Mouse (Mus musculus) cortical plate, adult 2 months (tissue): Measurements from ENCODE around the gene Cpne1. TPM values are rescaled to one million over a fixed set of nuclear protein-coding genes. Genes with fewer than 3 reads are reported as not detected.

Source experiments
- H3K27ac ChIP-seq: fragments of 200-500 bp; 2 replicates; pipeline ENCODE4 v1.5.1; 2012; ENCODE audit warnings: low read length, control low read depth, inconsistent platforms; ENCODE audit not compliant: insufficient read depth
- H3K4me1 ChIP-seq: fragments of 200-500 bp; 2 replicates; pipeline ENCODE4 v1.6.1; 2011; ENCODE audit warnings: low read length; ENCODE audit not compliant: control insufficient read depth, insufficient read depth
- H3K4me3 ChIP-seq: fragments of 200-500 bp; 2 replicates; pipeline ENCODE4 v1.5.1; 2011; ENCODE audit warnings: mild to moderate bottlenecking, low read length, control low read depth; ENCODE audit not compliant: insufficient read depth
- CTCF ChIP-seq: fragments of 200-500 bp; IDR thresholded peaks from 2 replicates; pipeline ENCODE4 v1.5.1; 2011; ENCODE audit warnings: mild to moderate bottlenecking, control low read depth, low read length; ENCODE audit not compliant: insufficient read depth; ENCODE audit errors: extremely low read depth
- POLR2A ChIP-seq: fragments of 200-500 bp; IDR thresholded peaks from 2 replicates; pipeline ENCODE4 v1.6.1; 2011; ENCODE audit warnings: mild to moderate bottlenecking, low read length, control low read depth; ENCODE audit not compliant: insufficient read depth; ENCODE audit errors: extremely low read depth
- polyA plus RNA-seq: library from polyadenylated mRNA; depleted of rRNA; stranded (reverse); fragments of >200 nt; gene quantifications from 2 replicates; pipeline ENCODE4 v1.2.3, GENCODE M21; 2012; rRNA removed

The Cpne1 gene
- 46.7 and 46.8 TPM in 2 replicates for polyA plus RNA-seq

DNA sequence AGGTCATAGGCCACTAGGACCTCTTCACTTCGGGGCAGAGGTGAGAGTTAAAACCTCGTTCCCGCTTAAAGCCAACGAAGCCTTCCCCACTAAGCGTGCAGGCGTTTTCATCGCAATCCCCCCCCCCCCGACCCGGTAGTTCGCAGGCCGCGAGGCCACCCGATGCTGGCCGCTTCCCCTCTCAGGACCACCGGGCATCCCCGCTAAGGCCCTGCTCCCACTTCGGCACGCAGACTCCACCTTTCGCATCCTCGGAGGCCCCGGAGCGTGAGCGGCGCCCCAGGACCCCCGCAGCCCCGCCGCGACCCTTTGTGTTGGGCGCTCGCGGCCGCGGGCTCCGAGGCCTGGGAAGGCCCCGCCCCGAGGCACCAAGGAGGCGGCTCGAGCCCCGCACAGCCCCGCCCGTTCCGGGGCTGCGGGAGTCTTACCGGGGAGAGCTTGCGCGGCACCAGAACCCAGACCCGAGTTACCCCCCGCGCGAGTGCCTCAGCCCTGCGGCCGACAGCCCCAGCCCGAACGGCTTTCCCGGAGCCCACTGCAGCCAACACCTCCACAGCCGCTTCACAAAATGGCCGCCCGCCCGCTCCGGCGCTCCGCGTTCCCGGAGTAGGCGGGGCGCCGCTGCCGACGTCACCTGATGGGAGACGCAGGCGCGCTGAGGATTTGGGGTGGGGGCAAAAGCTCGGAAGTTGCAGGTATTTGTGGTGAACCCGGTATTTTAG lies at the start of gene Cpne1, which contains the start of gene Rbm12:
Gene Cpne1 (minus strand): TSS at position 608 of the 722 bp plus-strand sequence.
Gene Rbm12 (minus strand): TSS at position 621 of the 722 bp plus-strand sequence.
- Histone ChIP-seq H3K27ac (peak within 1 kb of the TSS; percentile 99), H3K4me3 (peak within 1 kb of the TSS; percentile 89), H3K4me1 (peaks cover 2% of the 10 kb centered on the region)
- TF ChIP-seq CTCF (no peak), POLR2A (peak; percentile 78)

- TF ChIP-seq CTCF, result 0 out of 2 replicates have a peak, but pooled peaks have one; percentile 17
- no peak for TF ChIP-seq POLR2A
- no peak overlapping the region for H3K27ac ChIP-seq
- H3K4me3 ChIP-seq, result no peak overlapping the region
- no peaks in the 10 kb centered on the region; the same call in 1 of the 2 replicates for H3K4me1 ChIP-seq
Observed at GRCm38 (mm10) chr2:156151538-156151937, 39.8 kb upstream of the Cpne1 start.

- no peaks in the 10 kb centered on the region for H3K4me1 ChIP-seq
- TF ChIP-seq CTCF, result no peak
- no peak for TF ChIP-seq POLR2A
- H3K4me3 ChIP-seq, result no peak overlapping the region
- no peak overlapping the region for H3K27ac ChIP-seq
Observed at GRCm38 (mm10) chr2:156147316-156147915, 35.7 kb upstream of the Cpne1 start.

DNA sequence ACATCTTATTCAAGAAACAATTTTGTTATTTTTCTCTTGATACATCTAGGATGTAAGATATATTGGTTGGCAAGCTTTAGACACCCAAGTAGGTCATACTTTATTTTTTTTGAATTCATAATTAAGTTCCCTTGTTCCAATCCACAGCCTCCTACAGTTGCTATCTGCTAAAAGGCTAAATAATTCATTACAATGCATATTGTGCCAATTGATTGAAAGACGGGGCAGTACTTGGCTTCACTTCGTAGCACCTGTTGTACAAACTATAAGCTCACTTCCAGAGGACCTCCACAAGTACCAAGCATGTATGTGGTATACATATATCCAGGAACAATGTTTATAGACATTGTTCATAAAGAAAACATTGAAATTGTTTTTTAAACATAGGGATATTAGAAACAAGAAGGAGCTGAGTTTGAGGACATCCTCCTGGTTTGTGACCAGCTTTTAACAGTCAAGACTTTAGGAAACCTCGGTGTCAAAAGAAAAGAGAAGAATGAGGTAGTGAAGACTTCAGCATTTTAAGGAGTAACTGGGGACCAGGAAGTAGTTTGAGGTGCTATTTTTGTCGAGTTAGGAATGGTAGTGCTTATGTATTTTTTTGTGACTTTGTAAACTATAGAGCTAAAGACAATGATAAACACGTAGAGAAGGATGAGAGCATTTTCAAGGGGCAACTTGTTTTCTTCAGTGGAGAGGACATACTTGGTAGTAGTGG lies 34.7 kb upstream of the Cpne1 start:
- no peaks in the 10 kb centered on the region for H3K4me1 ChIP-seq
- no peak overlapping the region for H3K4me3 ChIP-seq
- TF ChIP-seq CTCF (no peak), POLR2A (no peak)
- no peak overlapping the region for H3K27ac ChIP-seq

- H3K4me3 ChIP-seq, result no peak overlapping the region
- no peaks in the 10 kb centered on the region for H3K4me1 ChIP-seq
- no peak overlapping the region for H3K27ac ChIP-seq
- TF ChIP-seq POLR2A (no peak), CTCF (no peak)
Observed at GRCm38 (mm10) chr2:156145486-156146130, 33.8 kb upstream of the Cpne1 start.

GRCm38 (mm10) chr2:156143953-156144724 lies 32.4 kb upstream of the Cpne1 start, which contains the start of the genes Romo1 and Nfs1:
TSS of gene Romo1 (plus strand) at chr2:156144039.
TSS of gene Nfs1 (minus strand) at chr2:156144186.
- H3K27ac ChIP-seq, result peak within 1 kb of the TSS; percentile 54
- no peak; the same call in 1 of the 2 replicates for TF ChIP-seq CTCF
- peak; percentile 84 for TF ChIP-seq POLR2A
- peak within 1 kb of the TSS; percentile 75 for H3K4me3 ChIP-seq
- no peaks in the 10 kb centered on the region for H3K4me1 ChIP-seq

- Histone ChIP-seq H3K27ac (no peak overlapping the region), H3K4me3 (peak overlapping the region; percentile 75)
- no peak for TF ChIP-seq CTCF
- no peak for TF ChIP-seq POLR2A
Observed at GRCm38 (mm10) chr2:156143367-156143766, 31.6 kb upstream of the Cpne1 start.

GRCm38 (mm10) chr2:156142820-156143219 lies 31.1 kb upstream of the Cpne1 start:
- H3K27ac ChIP-seq, result no peak overlapping the region
- H3K4me3 ChIP-seq, result peak overlapping the region; percentile 75; the same call in 1 of the 2 replicates
- no peak for TF ChIP-seq POLR2A
- TF ChIP-seq CTCF, result no peak
- H3K4me1 ChIP-seq, result no peaks in the 10 kb centered on the region

More at GRCm38 (mm10) chr2:156143367-156143766, 31.6 kb upstream of the Cpne1 start:
- H3K4me1 ChIP-seq, result no peaks in the 10 kb centered on the region
